Mouse (Mus musculus) intestine, embryonic 15.5 days (tissue): ENCODE data around the gene Sppl3. TPM values are rescaled to one million over a fixed set of nuclear protein-coding genes. Genes with fewer than 3 reads are reported as not detected.

Experiments
- polyA plus RNA-seq: library from polyadenylated mRNA; unstranded; fragments of >200 nt; fragmentation: Nextera tagmentation; extraction: Ambion mirVana; gene quantifications from 2 replicates; pipeline ENCODE4 v1.2.1, GENCODE M21; 2015

The Sppl3 gene
- polyA plus RNA-seq, 1 experiment from 2014 or later, result 23.6 TPM

Other genes starting within 250 kb of the Sppl3 start
- 55.1 and 55.3 TPM in 2 replicates for gene Ankrd13a, start 236.5 kb upstream of the Sppl3 start, polyA plus RNA-seq
- gene Git2, start 235.6 kb upstream of the Sppl3 start, polyA plus RNA-seq, result 30.7 and 31.7 TPM in 2 replicates
- gene 1500011B03Rik, start 187.7 kb upstream of the Sppl3 start, polyA plus RNA-seq, result 69.4 and 70.6 TPM in 2 replicates
- not detected in 2 replicates for gene 4930519G04Rik, start 157.5 kb upstream of the Sppl3 start, polyA plus RNA-seq
- 0.09 and 0.14 TPM in 2 replicates for gene Gm9936, start 152.5 kb upstream of the Sppl3 start, polyA plus RNA-seq
- 5.5 and 8.0 TPM in 2 replicates for gene Oasl2, start 114.2 kb upstream of the Sppl3 start, polyA plus RNA-seq
- gene Oasl1, start 87.9 kb upstream of the Sppl3 start, polyA plus RNA-seq, result 1.9 and 2.3 TPM in 2 replicates
- gene 2210016L21Rik, start 69.0 kb upstream of the Sppl3 start, polyA plus RNA-seq, result 51.3 and 62.7 TPM in 2 replicates
- 18.0 and 18.6 TPM in 2 replicates for gene Hnf1a, start 40.0 kb upstream of the Sppl3 start, polyA plus RNA-seq
- gene Gm10401, start 87.2 kb downstream of the Sppl3 start, polyA plus RNA-seq, result 24.9 and 30.2 TPM in 2 replicates
- gene Acads, start 108.2 kb downstream of the Sppl3 start, polyA plus RNA-seq, result 119 and 122 TPM in 2 replicates
- 25.7 and 26.6 TPM in 2 replicates for gene Unc119b, start 123.8 kb downstream of the Sppl3 start, polyA plus RNA-seq
- gene Mlec, start 147.0 kb downstream of the Sppl3 start, polyA plus RNA-seq, result 89.9 and 113 TPM in 2 replicates
- 1.5 and 2.3 TPM in 2 replicates for gene Cabp1, start 183.2 kb downstream of the Sppl3 start, polyA plus RNA-seq
- 126 and 128 TPM in 2 replicates for gene Pop5, start 224.7 kb downstream of the Sppl3 start, polyA plus RNA-seq